Mouse (Mus musculus): ENCODE results near the gene Olfr1217. TPM values are rescaled to one million over a fixed set of nuclear protein-coding genes. Genes with fewer than 3 reads are reported as not detected.
"Not testable (repeated sequence)": the region's sequence is repeated elsewhere in the genome, so short reads cannot be mapped to it uniquely, and the experiment has no call there.

Gene Olfr1217
- not detected in 2 replicates for polyA plus RNA-seq (2014; fragmentation: Nextera tagmentation; extraction: Ambion mirVana)

DNA sequence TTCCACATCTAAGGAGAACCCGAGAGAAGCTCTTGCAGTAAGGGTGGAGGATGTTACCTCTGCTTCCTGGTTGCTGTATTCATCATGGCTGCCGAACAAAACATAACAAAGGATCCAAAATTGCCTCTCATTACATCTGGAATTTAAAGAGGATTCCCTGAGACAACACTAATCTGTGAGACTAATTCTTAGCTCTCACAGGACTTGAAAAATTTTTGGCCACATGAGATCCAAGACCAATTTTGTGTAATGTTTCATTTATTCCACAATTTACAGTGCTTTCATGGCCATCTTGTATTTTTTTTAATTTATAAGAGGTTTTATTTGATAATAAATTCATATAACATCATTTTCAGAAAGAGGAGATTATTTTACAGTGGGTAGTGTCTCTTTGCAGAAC lies at the start of gene Olfr1217:
Olfr1217 (minus strand) TSS at position 101 of the 400 bp plus-strand sequence.
- Histone ChIP-seq H3K4me1 (ENCODE audit: control insufficient read depth, insufficient read depth, low read length) (no peaks in the 10 kb centered on the region), H3K36me3 (ENCODE audit: control insufficient read depth, insufficient read depth, low read length) (no peaks in the 10 kb centered on the region), H3K9me3 (ENCODE audit: control insufficient read depth, low read length) (no peaks in the 10 kb centered on the region), H3K27ac (ENCODE audit: low read depth, low read length) (no peak within 1 kb of the TSS), H3K4me3 (ENCODE audit: low read depth, low read length) (no peak within 1 kb of the TSS), H3K4me2 (ENCODE audit: low read depth, low read length) (no peak within 1 kb of the TSS), H3K27me3 (ENCODE audit: control insufficient read depth, insufficient read depth, low read length) (no peaks in the 10 kb centered on the region), H3K9ac (replicated peaks; ENCODE audit: low read depth, low read length) (no peak within 1 kb of the TSS)
- 83% methylated on average over 2 of the region's 2 CpGs for WGBS
- no peak for ATAC-seq (ENCODE audit: low read depth)

DNA sequence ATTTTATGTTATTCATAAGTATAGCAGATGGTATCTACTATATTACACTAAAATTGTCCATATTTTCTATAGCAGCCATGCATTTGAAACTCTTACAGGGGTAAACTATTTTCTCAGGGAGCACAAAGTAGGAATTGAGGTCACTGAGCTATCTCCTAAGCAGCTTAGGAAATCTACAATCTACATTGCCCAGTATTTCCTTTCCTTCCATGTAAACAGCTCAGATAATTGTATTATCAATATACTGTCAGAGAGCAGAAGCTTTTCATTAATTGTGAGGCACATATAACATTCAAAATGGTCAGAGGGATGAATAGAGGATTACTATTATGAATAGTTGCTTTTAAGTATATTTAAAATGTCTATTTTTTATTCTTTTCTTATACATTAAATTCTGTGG lies 49.6 kb upstream of the Olfr1217 start:
- Histone ChIP-seq H3K27me3 (ENCODE audit: control insufficient read depth, insufficient read depth, low read length) (no peaks in the 10 kb centered on the region), H3K36me3 (ENCODE audit: control insufficient read depth, insufficient read depth, low read length) (no peaks in the 10 kb centered on the region), H3K27ac (ENCODE audit: low read depth, low read length) (no peak overlapping the region), H3K4me1 (ENCODE audit: control insufficient read depth, insufficient read depth, low read length) (no peaks in the 10 kb centered on the region), H3K4me2 (ENCODE audit: low read depth, low read length) (no peak overlapping the region), H3K9me3 (ENCODE audit: control insufficient read depth, low read length) (no peaks in the 10 kb centered on the region), H3K9ac (replicated peaks; ENCODE audit: low read depth, low read length) (no peak overlapping the region), H3K4me3 (ENCODE audit: low read depth, low read length) (no peak overlapping the region)
- ATAC-seq (ENCODE audit: low read depth) = no peak

DNA sequence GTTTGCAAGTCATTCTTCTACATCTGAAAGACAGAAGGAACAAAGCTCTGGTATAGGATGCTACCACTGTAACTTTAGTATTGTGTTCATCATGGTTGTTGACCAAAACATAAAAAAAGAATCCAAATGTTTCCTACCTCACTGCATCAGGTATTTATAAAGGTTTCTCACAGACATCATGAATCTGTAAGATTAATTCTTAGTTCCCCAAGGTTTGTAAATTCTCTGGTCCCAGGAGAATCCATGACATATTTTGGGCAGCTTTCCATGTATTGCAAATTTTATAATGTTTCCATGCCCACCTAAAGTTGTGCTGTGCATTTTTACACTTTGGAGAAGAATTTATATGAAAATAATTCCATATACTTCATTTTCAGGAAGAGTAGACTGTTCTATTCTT lies 29.2 kb upstream of the Olfr1217 start, which contains the start of gene Olfr1218:
Olfr1218 (minus strand) TSS at position 101 of the 400 bp plus-strand sequence.
- H3K36me3 ChIP-seq (ENCODE audit: control insufficient read depth, insufficient read depth, low read length) = no peaks in the 10 kb centered on the region
- H3K9ac ChIP-seq (replicated peaks; ENCODE audit: low read depth, low read length) = no peak within 1 kb of the TSS

DNA sequence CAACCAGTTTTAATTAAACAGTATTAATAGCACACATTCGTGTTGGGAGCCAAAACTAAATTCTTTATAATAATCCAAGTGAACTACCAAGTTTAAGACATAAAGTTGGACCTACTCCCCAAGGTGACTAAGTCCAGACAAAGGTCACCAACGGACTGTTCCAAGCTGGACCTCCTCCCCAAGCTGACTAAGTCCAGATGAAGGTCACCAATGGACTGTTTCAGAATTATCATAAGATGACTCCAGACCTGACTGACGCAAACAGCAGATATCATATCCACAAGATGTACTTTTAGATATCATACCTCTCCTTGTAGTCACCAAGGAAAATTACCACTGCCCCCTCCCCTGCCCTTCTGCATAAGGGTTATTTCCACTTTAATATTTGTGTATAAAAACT lies 10.4 kb downstream of the Olfr1217 start:
- not testable (repeated sequence) for H3K4me3 ChIP-seq (ENCODE audit: low read depth, low read length); H3K4me2 ChIP-seq (ENCODE audit: low read depth, low read length); H3K9me3 ChIP-seq (ENCODE audit: control insufficient read depth, low read length); H3K27me3 ChIP-seq (ENCODE audit: control insufficient read depth, insufficient read depth, low read length); H3K27ac ChIP-seq (ENCODE audit: low read depth, low read length); ATAC-seq (ENCODE audit: low read depth); H3K4me1 ChIP-seq (ENCODE audit: control insufficient read depth, insufficient read depth, low read length); H3K36me3 ChIP-seq (ENCODE audit: control insufficient read depth, insufficient read depth, low read length); H3K9ac ChIP-seq (replicated peaks; ENCODE audit: low read depth, low read length)
- 78% methylated on average over 3 of the region's 3 CpGs for WGBS

More for the DNA sequence above, 29.2 kb upstream of the Olfr1217 start, which contains the start of gene Olfr1218:
- Histone ChIP-seq H3K27me3 (ENCODE audit: control insufficient read depth, insufficient read depth, low read length) (no peaks in the 10 kb centered on the region), H3K4me1 (ENCODE audit: control insufficient read depth, insufficient read depth, low read length) (no peaks in the 10 kb centered on the region), H3K4me3 (ENCODE audit: low read depth, low read length) (no peak within 1 kb of the TSS), H3K27ac (ENCODE audit: low read depth, low read length) (no peak within 1 kb of the TSS), H3K4me2 (ENCODE audit: low read depth, low read length) (no peak within 1 kb of the TSS), H3K9me3 (ENCODE audit: control insufficient read depth, low read length) (no peaks in the 10 kb centered on the region)
- no peak for ATAC-seq (ENCODE audit: low read depth)

DNA sequence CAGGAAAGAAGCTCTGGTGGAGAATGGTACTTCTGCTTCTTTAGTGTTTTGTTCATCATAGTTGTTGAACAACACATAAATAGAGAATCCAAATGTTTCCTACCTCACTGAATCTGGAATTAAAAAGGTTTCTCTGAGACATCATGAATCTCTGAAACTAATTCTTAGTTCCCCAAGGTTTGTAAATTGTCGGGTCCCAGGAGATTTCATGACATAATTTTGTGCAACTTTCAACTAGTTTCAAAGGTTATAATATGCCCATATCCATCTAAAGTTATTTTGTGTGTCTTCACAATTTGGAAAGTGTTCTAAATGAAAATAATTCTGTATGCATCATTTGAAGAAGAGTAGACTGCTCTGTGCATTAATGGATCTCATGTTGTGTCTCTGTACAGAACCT lies 13.6 kb downstream of the Olfr1217 start, which contains the start of gene Olfr1216:
Olfr1216 (minus strand) TSS at position 101 of the 400 bp plus-strand sequence.
- Histone ChIP-seq H3K9ac (replicated peaks; ENCODE audit: low read depth, low read length) (no peak within 1 kb of the TSS), H3K36me3 (ENCODE audit: control insufficient read depth, insufficient read depth, low read length) (no peaks in the 10 kb centered on the region), H3K27me3 (ENCODE audit: control insufficient read depth, insufficient read depth, low read length) (no peaks in the 10 kb centered on the region), H3K9me3 (ENCODE audit: control insufficient read depth, low read length) (no peaks in the 10 kb centered on the region), H3K4me2 (ENCODE audit: low read depth, low read length) (no peak within 1 kb of the TSS), H3K27ac (ENCODE audit: low read depth, low read length) (no peak within 1 kb of the TSS), H3K4me1 (ENCODE audit: control insufficient read depth, insufficient read depth, low read length) (no peaks in the 10 kb centered on the region), H3K4me3 (ENCODE audit: low read depth, low read length) (no peak within 1 kb of the TSS)
- 85% methylated on average over 1 of the region's 1 CpGs for WGBS
- ATAC-seq (ENCODE audit: low read depth) = no peak

DNA sequence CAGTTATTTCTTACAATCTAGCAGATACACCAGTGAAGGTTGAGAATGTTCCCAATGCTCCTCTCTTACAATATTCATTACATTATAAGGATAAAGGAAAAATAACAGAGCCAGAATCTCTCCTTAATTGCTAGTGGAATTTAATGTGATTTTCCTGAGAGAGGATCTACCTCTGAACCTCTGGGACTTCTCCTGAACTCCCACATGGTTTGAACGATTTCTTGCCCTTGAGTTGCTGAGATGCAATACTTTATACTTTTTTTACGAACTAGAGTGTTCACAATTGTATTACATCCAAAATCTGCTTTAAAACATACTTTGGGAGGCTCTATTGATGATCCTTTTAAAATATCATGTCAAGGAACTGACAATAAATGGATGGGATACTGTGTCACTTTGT lies 25.0 kb downstream of the Olfr1217 start, which contains the start of gene Olfr1215:
Olfr1215 (minus strand) TSS at position 101 of the 400 bp plus-strand sequence.
- Histone ChIP-seq H3K4me3 (ENCODE audit: low read depth, low read length) (no peak within 1 kb of the TSS), H3K4me1 (ENCODE audit: control insufficient read depth, insufficient read depth, low read length) (no peaks in the 10 kb centered on the region), H3K27me3 (ENCODE audit: control insufficient read depth, insufficient read depth, low read length) (no peaks in the 10 kb centered on the region), H3K9ac (replicated peaks; ENCODE audit: low read depth, low read length) (no peak within 1 kb of the TSS), H3K4me2 (ENCODE audit: low read depth, low read length) (no peak within 1 kb of the TSS), H3K36me3 (ENCODE audit: control insufficient read depth, insufficient read depth, low read length) (no peaks in the 10 kb centered on the region), H3K9me3 (ENCODE audit: control insufficient read depth, low read length) (no peaks in the 10 kb centered on the region), H3K27ac (ENCODE audit: low read depth, low read length) (no peak within 1 kb of the TSS)
- 80% methylated on average over 2 of the region's 2 CpGs for whole genome bisulfite sequencing
- no peak for ATAC-seq (ENCODE audit: low read depth)

DNA sequence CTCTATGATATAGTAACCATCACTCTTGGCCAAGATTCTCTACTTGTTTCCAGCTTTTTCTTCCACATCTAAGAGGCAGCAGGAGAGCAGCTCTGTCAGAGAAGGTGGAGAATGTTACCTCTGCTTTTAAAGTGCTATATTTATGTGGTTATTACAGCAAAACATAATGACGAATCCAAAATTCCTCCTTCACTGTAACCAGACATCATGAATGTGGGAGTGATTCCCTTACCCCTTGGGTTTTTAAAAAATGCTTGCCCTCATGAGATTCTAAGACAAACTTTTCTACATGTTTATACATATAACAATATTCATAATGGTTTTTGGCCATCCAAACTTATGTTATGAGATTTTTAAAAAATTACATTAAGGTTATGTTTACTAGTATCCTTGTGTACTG lies 39.3 kb downstream of the Olfr1217 start, which contains the start of gene Olfr1214:
Olfr1214 (minus strand) TSS at position 101 of the 400 bp plus-strand sequence.
- Histone ChIP-seq H3K4me2 (ENCODE audit: low read depth, low read length) (no peak within 1 kb of the TSS), H3K4me3 (ENCODE audit: low read depth, low read length) (no peak within 1 kb of the TSS), H3K9ac (replicated peaks; ENCODE audit: low read depth, low read length) (no peak within 1 kb of the TSS), H3K36me3 (ENCODE audit: control insufficient read depth, insufficient read depth, low read length) (no peaks in the 10 kb centered on the region), H3K9me3 (ENCODE audit: control insufficient read depth, low read length) (no peaks in the 10 kb centered on the region), H3K27me3 (ENCODE audit: control insufficient read depth, insufficient read depth, low read length) (no peaks in the 10 kb centered on the region), H3K27ac (ENCODE audit: low read depth, low read length) (no peak within 1 kb of the TSS), H3K4me1 (ENCODE audit: control insufficient read depth, insufficient read depth, low read length) (no peaks in the 10 kb centered on the region)
- whole genome bisulfite sequencing = 88% methylated on average over 1 of the region's 1 CpGs
- ATAC-seq (ENCODE audit: low read depth) = no peak

DNA sequence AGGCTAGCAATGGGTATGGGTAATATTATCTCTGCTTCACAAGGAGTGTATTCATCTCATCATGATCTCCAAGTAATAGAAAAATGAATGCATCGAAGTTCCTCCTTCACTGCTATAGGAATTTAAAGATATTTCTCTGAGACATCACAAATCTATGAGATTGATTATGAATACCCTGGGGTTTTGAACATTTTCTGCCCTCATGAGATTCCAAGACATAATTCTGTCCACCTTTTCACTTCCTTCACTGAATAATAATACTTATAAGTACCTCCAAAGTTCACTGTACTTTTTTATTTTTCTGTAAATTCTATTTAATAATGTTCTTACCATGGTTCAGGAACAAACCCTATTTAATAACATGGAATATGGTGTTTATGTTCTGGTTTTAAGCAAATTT lies 51.7 kb downstream of the Olfr1217 start, which contains the start of gene Gm13762:
Gm13762 (minus strand) TSS at position 101 of the 400 bp plus-strand sequence.
- no peak within 1 kb of the TSS for H3K9ac ChIP-seq (replicated peaks; ENCODE audit: low read depth, low read length)
- H3K27ac ChIP-seq (ENCODE audit: low read depth, low read length) = no peak within 1 kb of the TSS
- WGBS = 78% methylated on average over 1 of the region's 1 CpGs

More for the DNA sequence above, 51.7 kb downstream of the Olfr1217 start, which contains the start of gene Gm13762:
- H3K4me3 ChIP-seq (ENCODE audit: low read depth, low read length) = no peak within 1 kb of the TSS
- H3K9me3 ChIP-seq (ENCODE audit: control insufficient read depth, low read length) = no peaks in the 10 kb centered on the region
- no peak for ATAC-seq (ENCODE audit: low read depth)
- H3K27me3 ChIP-seq (ENCODE audit: control insufficient read depth, insufficient read depth, low read length) = no peaks in the 10 kb centered on the region
- H3K4me1 ChIP-seq (ENCODE audit: control insufficient read depth, insufficient read depth, low read length) = no peaks in the 10 kb centered on the region
- no peak within 1 kb of the TSS for H3K4me2 ChIP-seq (ENCODE audit: low read depth, low read length)
- H3K36me3 ChIP-seq (ENCODE audit: control insufficient read depth, insufficient read depth, low read length) = no peaks in the 10 kb centered on the region

Data from neural tube, embryonic 14.5 days (tissue).